22 mouse cellular contexts compared by ENCODE assay signal in the genomic region with DNA sequence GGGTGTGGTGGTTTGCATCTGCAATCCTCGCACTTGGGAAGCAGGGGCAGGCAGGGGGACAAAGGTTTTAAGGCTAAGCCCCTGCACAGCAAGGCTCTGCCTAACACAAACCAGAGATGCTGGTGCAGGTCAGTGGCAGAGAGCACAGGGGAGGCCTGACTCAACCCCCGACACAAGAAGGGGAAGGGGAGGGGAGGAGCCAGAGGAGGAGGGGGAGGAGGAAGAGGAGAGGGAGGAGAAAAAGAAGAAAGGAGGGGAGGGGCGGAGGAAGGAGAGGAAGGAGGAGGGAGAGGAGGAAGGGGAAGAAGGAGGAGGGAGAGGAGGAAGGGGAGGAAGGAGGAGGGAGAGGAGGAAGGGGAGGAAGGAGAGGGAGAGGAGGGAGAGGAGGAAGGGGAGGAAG. TPM values are rescaled to one million over a fixed set of nuclear protein-coding genes. Genes with fewer than 3 reads are reported as not detected.
DNase-seq lines count a peak whose midpoint lies in the region; ATAC-seq and TF ChIP-seq lines count a peak whose summit lies in the region.
"Had no signal": no experiment of that assay in that cellular context is flagged by ENCODE, and none has a peak within 500 bp of the region (broad histone marks: within the 10 kb centered on the region; RNA-seq: fewer than 3 reads in every experiment).

No protein-coding gene starts in this region.

- WGBS in embryonic facial prominence, embryonic 15.5 days: 37% methylated on average over 3 of the region's 3 CpGs

- ATAC-seq in embryonic facial prominence, embryonic 15.5 days (ENCODE audit: insufficient number of reproducible peaks, low FRiP score, low TSS enrichment, low read depth): no peak
- ATAC-seq in megakaryocyte, adult 5-6 weeks (ENCODE audit: poor library complexity, severe bottlenecking): peak; percentile 30
- ATAC-seq: forebrain, embryonic 16.5 days; midbrain, embryonic 16.5 days had no signal

- H3K4me3 ChIP-seq in layer of hippocampus, adult 2 months: no peak overlapping the region
- no peak overlapping the region for H3K4me3 ChIP-seq in embryonic facial prominence, embryonic 15.5 days (replicated peaks)
- H3K4me3 ChIP-seq: erythroblast, embryonic 14.5 days; heart, embryonic 12.5 days; hindbrain, embryonic 15.5 days had no signal

- peak overlapping the region; percentile 53; the same call in 1 of the 2 replicates for H3K27ac ChIP-seq in layer of hippocampus, adult 2 months
- H3K27ac ChIP-seq in embryonic facial prominence, embryonic 15.5 days (replicated peaks): peak overlapping the region; percentile 48; the same call in 1 of the 2 replicates
- H3K27ac ChIP-seq: hindbrain, embryonic 15.5 days had no signal

- no peaks in the 10 kb centered on the region for H3K27me3 ChIP-seq in embryonic facial prominence, embryonic 15.5 days
- H3K27me3 ChIP-seq: hindbrain, embryonic 15.5 days had no signal

- TF ChIP-seq CTCF in layer of hippocampus, adult 2 months (conservative IDR thresholded peaks at IDR 0.05): no peak

- peaks cover 19% of the 10 kb centered on the region for H3K4me1 ChIP-seq in embryonic facial prominence, embryonic 15.5 days

- H3K4me2 ChIP-seq in embryonic facial prominence, embryonic 15.5 days (replicated peaks): no peak overlapping the region
- H3K4me2 ChIP-seq: heart, embryonic 12.5 days; hindbrain, embryonic 15.5 days; liver, embryonic 11.5 days had no signal

- no peaks in the 10 kb centered on the region for H3K36me3 ChIP-seq in embryonic facial prominence, embryonic 15.5 days
- H3K36me3 ChIP-seq: heart, embryonic 12.5 days; hindbrain, embryonic 15.5 days had no signal

- DNase-seq in layer of hippocampus, adult 2 months (ENCODE audit: low spot score in 2 of 2): no peak
- DNase-seq in layer of hippocampus, adult 11-12 months (ENCODE audit: low spot score): no peak
- peak; percentile 55 for DNase-seq in R1 (ENCODE audit: low read depth, low spot score)
- no peak for DNase-seq in adrenal gland, adult 2 months
- DNase-seq in kidney, adult 9 months: no peak
- DNase-seq: adrenal gland, postnatal 10 days; cerebellum, adult 2 months; cerebellum, postnatal 36 days; kidney, adult 2 months; kidney, postnatal 14 days; left cerebral cortex, postnatal 4 days; retina, postnatal 1 day; right cerebral cortex, postnatal 4 days; thymus, postnatal 36 days had no signal

- no peaks in the 10 kb centered on the region for H3K9me3 ChIP-seq in embryonic facial prominence, embryonic 15.5 days (replicated peaks)
- H3K9me3 ChIP-seq: hindbrain, embryonic 15.5 days had no signal

- no peak overlapping the region for H3K9ac ChIP-seq in embryonic facial prominence, embryonic 15.5 days
- H3K9ac ChIP-seq: heart, embryonic 12.5 days; hindbrain, embryonic 15.5 days had no signal

RNA-seq across cellular contexts. Expression of gene Aatk, which starts 12.7 kb away (rescaled TPM):
- total RNA-seq in layer of hippocampus, adult 2 months (2021): 100 to 1,000 TPM; 196 to 207 TPM
- polyA plus RNA-seq in embryonic facial prominence, embryonic 15.5 days (2015; fragmentation: Nextera tagmentation; extraction: Ambion mirVana): 7.5 and 7.8 TPM in 2 replicates
- total RNA-seq in megakaryocyte, adult 5-6 weeks (2015): 3.4 and 5.7 TPM in 2 replicates
- 4.4 and 5.2 TPM in 2 replicates for total RNA-seq in megakaryocyte, adult 5-6 weeks (2017)
- 10 to 100 TPM in 1 of 2 experiments, 1 to 10 TPM in 1; 9.9 to 15.5 TPM for total RNA-seq in adrenal gland, adult 2 months (2021)
- polyA plus RNA-seq in adrenal gland, adult 2 months (2012; rRNA removed): 26.3 and 44.1 TPM in 2 replicates

RNA-seq across cellular contexts. Expression of gene Cep131, which starts 52.3 kb away (rescaled TPM):
- total RNA-seq in layer of hippocampus, adult 2 months (2021): 10 to 100 TPM; 35.6 to 37.0 TPM
- polyA plus RNA-seq in embryonic facial prominence, embryonic 15.5 days (2015; fragmentation: Nextera tagmentation; extraction: Ambion mirVana): 27.7 and 30.7 TPM in 2 replicates
- total RNA-seq in megakaryocyte, adult 5-6 weeks (2015): 5.2 and 5.8 TPM in 2 replicates
- total RNA-seq in megakaryocyte, adult 5-6 weeks (2017): 9.3 and 16.3 TPM in 2 replicates
- total RNA-seq in adrenal gland, adult 2 months (2021): 100 to 1,000 TPM in 1 of 2 experiments, 10 to 100 TPM in 1; 74.3 to 121 TPM
- polyA plus RNA-seq in adrenal gland, adult 2 months (2012; rRNA removed): 33.6 and 50.6 TPM in 2 replicates

Comparison
In these comparisons a context has a peak if more than half of its experiments do, and no peak if none do; other contexts are left out.
1. RNA of gene Aatk, which starts 12.7 kb away (total RNA-seq): 196 to 207 TPM in layer of hippocampus, adult 2 months; 9.9 to 15.5 TPM in adrenal gland, adult 2 months and 3.4 to 5.7 TPM in megakaryocyte, adult 5-6 weeks; every median in the first group is over 10 times any median in the second.